Mouse (Mus musculus): Measurements from ENCODE around the gene Nab2. TPM values are rescaled to one million over a fixed set of nuclear protein-coding genes. Genes with fewer than 3 reads are reported as not detected.

The Nab2 gene
- polyA plus RNA-seq, 1 experiment from 2014 or later = 5.7 TPM

DNA sequence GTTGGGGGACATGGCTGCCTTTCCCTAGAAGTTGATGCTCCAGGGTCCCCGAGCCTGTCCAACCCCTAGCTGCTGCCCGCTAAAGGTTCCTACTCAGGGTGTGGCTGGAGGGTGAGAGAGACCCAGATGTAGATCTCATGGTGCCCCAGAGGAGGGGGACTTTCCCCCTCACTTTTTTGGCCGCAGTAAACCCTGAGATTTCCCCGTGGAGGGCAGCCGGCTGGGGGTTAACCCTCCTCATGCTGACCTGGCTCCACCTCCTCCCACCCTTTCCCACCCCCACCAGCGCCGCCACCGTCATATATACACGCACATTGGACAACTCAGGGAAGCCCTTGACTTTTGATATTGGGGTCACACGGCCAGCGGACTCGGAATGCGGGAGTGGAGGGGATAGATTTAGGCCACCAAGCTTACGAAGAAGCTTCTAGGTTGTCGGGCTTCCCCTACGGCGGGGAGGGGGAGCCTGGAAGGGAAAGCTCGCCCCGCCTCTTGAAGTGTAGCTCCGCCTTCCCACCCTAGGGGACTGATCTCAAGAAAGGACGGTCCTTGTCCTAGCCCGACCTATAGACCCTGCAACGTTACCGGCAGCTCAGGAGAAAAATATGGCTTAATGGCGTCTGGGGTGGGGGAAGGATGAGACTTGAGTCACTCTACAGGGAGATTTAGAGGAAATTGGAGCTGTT is 24.7 kb downstream of the Nab2 start:
- DNase-seq (ENCODE audit: low spot score) = peak; percentile 75
- peak; percentile 70 for ATAC-seq (replicated peaks; ENCODE audit: low FRiP score)

DNA sequence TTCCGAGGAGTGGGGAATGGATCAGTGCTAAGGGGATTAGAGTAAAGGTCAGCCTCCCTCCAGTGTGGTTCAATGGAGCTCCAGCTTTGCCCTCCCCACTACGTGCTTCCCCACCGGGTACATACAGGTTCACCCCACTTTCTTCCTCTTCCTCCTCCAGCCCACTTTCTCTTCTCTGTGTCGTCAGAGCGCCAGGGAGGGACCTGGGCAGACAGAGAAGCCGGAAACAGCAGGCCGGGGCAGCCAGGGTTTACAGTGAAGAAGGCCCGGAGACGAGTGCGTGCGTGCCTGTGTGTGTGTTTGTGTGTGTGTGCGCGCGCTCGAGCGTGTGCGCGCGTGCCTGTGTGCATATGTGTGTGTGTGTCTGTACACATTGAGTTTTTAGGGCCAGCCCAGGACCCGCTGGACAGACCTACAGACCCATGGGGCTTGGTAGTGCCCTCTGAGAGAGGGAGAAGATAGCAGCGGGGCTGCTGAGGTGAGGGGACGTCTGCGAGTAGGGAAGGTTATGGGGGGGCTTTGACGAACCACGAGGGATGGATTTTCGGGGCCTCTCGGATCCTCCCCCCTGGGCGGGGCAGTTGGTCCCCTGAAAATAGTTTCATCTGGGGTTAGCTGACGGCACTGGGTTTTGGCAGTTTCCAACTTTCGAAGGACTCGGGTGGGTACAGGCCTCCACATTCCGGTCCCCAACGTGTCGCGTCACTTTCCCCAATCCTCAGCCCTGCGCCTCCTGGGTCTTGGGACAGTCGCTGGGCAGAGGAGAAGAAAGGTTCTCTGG is 25.4 kb downstream of the Nab2 start, which contains the start of gene Stat6:
Stat6 (plus strand) TSS at position 215 of the 781 bp plus-strand sequence.
- peak within 1 kb of the TSS; percentile 81 for H3K27ac ChIP-seq (ENCODE audit: low read depth, low read length)
- peak; percentile 80 for DNase-seq (ENCODE audit: low spot score)
- 2% methylated on average over 37 of the region's 37 CpGs for WGBS
- no peaks in the 10 kb centered on the region for H3K36me3 ChIP-seq (ENCODE audit: control insufficient read depth, insufficient read depth, low read length)
- H3K4me3 ChIP-seq (ENCODE audit: low read depth, low read length) = peak within 1 kb of the TSS; percentile 66
- H3K9ac ChIP-seq (ENCODE audit: low read depth, low read length) = peak within 1 kb of the TSS; percentile 78
- peak within 1 kb of the TSS; percentile 86 for H3K4me2 ChIP-seq
- ATAC-seq (replicated peaks; ENCODE audit: low FRiP score) = peak; percentile 81
- no peaks in the 10 kb centered on the region for H3K27me3 ChIP-seq (replicated peaks; ENCODE audit: control insufficient read depth, insufficient read depth, low read length)
- H3K9me3 ChIP-seq (ENCODE audit: control insufficient read depth, low read length) = no peaks in the 10 kb centered on the region
- H3K4me1 ChIP-seq (replicated peaks; ENCODE audit: control insufficient read depth, insufficient read depth, low read length) = peaks cover 15% of the 10 kb centered on the region

More for the DNA sequence above, 24.7 kb downstream of the Nab2 start:
- Histone ChIP-seq H3K36me3 (ENCODE audit: control insufficient read depth, insufficient read depth, low read length) (no peaks in the 10 kb centered on the region; the same call in 1 of the 2 replicates), H3K4me3 (ENCODE audit: low read depth, low read length) (peak overlapping the region; percentile 66), H3K4me2 (peak overlapping the region; percentile 86), H3K4me1 (replicated peaks; ENCODE audit: control insufficient read depth, insufficient read depth, low read length) (peaks cover 15% of the 10 kb centered on the region), H3K9me3 (ENCODE audit: control insufficient read depth, low read length) (no peaks in the 10 kb centered on the region), H3K27me3 (replicated peaks; ENCODE audit: control insufficient read depth, insufficient read depth, low read length) (no peaks in the 10 kb centered on the region), H3K9ac (ENCODE audit: low read depth, low read length) (peak overlapping the region; percentile 78), H3K27ac (ENCODE audit: low read depth, low read length) (peak overlapping the region; percentile 81)
- WGBS = under 1% methylated on average over 25 of the region's 25 CpGs

DNA sequence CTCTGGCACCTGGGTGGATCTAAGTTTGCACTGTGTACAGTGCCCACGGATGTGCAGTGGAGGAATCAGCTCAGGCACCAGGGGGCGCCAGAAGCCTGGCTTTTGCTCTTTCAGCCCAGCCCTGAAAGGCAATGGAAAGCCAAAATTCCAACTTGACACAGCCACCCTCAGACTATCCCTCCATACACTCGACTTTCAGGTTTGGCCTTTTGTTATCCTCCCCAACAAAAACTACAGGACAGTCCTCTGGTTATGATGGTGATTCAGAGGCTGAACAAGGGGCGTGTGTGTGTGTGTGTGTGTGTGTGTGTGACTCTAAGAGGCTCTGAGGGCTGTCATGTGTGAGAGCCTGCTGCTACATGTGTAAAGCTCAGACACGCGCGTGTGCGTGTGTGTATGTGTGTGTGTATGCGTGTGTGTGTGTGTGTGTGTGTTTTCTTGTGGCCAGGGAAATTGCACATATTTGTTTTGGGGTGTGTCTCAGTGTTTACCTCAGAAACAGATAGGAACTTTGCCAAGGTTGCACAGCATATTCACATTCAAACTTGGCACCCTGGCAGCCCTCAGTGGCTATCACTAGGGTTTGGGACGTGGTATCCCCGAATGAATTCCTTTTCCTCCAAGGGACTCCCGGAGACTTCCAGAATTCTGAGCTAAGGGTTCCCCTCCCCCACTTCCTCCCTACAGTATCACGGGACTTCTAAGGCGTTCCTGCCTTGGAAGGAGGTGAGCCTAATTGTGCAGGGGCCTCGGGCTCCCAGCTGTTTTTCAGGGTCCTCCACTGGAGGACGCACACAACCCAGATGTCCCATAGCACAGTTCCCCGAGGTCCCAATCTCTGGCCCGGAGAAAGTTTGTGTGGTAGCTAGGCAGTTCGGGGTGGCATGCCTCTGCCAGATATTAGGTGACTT is 26.3 kb downstream of the Nab2 start:
- no peaks in the 10 kb centered on the region for H3K27me3 ChIP-seq (replicated peaks; ENCODE audit: control insufficient read depth, insufficient read depth, low read length)
- H3K4me3 ChIP-seq (ENCODE audit: low read depth, low read length) = peak overlapping the region; percentile 66
- ATAC-seq (replicated peaks; ENCODE audit: low FRiP score) = peak; percentile 66
- peaks cover 15% of the 10 kb centered on the region for H3K4me1 ChIP-seq (replicated peaks; ENCODE audit: control insufficient read depth, insufficient read depth, low read length)
- H3K27ac ChIP-seq (ENCODE audit: low read depth, low read length) = peak overlapping the region; percentile 81
- DNase-seq (ENCODE audit: low spot score) = peak; percentile 73
- no peaks in the 10 kb centered on the region for H3K36me3 ChIP-seq (ENCODE audit: control insufficient read depth, insufficient read depth, low read length)
- 5% methylated on average over 19 of the region's 19 CpGs for WGBS
- peak overlapping the region; percentile 86 for H3K4me2 ChIP-seq
- H3K9me3 ChIP-seq (ENCODE audit: control insufficient read depth, low read length) = no peaks in the 10 kb centered on the region
- peak overlapping the region; percentile 78 for H3K9ac ChIP-seq (ENCODE audit: low read depth, low read length)

DNA sequence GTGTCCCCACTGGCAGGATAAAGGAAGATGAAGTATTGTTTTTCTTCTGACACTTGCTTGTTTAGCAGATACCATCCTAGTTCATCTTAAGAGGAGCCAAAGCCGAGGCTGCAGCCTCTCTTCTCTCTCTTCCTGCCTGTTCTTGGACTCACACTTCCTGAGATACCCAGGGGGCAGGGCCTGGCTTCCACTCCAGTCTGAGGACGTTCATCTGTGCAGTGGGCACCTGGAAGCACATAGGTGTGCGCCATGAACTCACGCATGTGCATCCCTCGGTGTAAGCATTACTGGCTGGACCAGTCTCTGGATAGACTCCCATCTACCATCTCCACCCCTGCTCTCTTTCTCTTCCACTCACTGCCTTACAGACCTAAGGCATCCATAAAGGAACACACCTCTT is 27.9 kb downstream of the Nab2 start:
- Histone ChIP-seq H3K27me3 (replicated peaks; ENCODE audit: control insufficient read depth, insufficient read depth, low read length) (no peaks in the 10 kb centered on the region), H3K9ac (ENCODE audit: low read depth, low read length) (no peak overlapping the region), H3K36me3 (ENCODE audit: control insufficient read depth, insufficient read depth, low read length) (no peaks in the 10 kb centered on the region), H3K4me3 (ENCODE audit: low read depth, low read length) (no peak overlapping the region), H3K4me1 (replicated peaks; ENCODE audit: control insufficient read depth, insufficient read depth, low read length) (peaks cover 15% of the 10 kb centered on the region), H3K27ac (ENCODE audit: low read depth, low read length) (no peak overlapping the region), H3K9me3 (ENCODE audit: control insufficient read depth, low read length) (no peaks in the 10 kb centered on the region), H3K4me2 (no peak overlapping the region)
- no peak for ATAC-seq (replicated peaks; ENCODE audit: low FRiP score)
- DNase-seq (ENCODE audit: low spot score) = no peak
- 63% methylated on average over 5 of the region's 5 CpGs for WGBS

DNA sequence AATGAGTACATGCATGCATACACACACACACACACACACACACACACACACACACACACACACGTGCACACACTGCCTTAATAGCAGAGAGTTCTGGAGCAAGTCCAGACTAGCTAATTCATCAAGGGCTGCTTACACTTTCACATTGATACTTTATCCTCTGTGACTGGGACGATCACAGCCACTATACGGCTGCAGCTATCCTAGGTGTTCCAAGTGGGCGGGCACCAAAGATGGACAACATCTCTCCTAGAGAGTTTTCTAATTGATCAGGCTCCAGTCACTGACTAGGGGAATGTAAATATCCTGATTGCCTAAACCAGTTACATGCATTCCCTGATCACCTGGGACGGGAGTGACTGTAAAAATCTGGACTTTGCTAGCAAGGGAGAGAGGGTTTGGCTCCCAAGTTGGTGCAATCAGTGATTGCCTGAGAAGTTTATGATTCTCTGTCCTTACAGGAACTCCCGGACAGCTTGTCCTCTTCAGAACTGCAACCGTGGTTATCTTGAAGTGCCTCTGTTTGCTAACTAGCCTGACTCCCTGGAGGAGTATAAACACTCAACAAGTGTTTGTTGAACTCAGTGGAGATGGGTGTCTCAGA is 35.6 kb downstream of the Nab2 start:
- H3K36me3 ChIP-seq (ENCODE audit: control insufficient read depth, insufficient read depth, low read length) = no peaks in the 10 kb centered on the region
- DNase-seq (ENCODE audit: low spot score) = no peak
- ATAC-seq (replicated peaks; ENCODE audit: low FRiP score) = no peak
- H3K9me3 ChIP-seq (ENCODE audit: control insufficient read depth, low read length) = no peaks in the 10 kb centered on the region
- H3K4me3 ChIP-seq (ENCODE audit: low read depth, low read length) = no peak overlapping the region
- no peaks in the 10 kb centered on the region for H3K4me1 ChIP-seq (replicated peaks; ENCODE audit: control insufficient read depth, insufficient read depth, low read length)
- H3K4me2 ChIP-seq = no peak overlapping the region
- no peak overlapping the region for H3K9ac ChIP-seq (ENCODE audit: low read depth, low read length)
- H3K27me3 ChIP-seq (replicated peaks; ENCODE audit: control insufficient read depth, insufficient read depth, low read length) = no peaks in the 10 kb centered on the region
- no peak overlapping the region for H3K27ac ChIP-seq (ENCODE audit: low read depth, low read length)
- WGBS = 52% methylated on average over 7 of the region's 7 CpGs

DNA sequence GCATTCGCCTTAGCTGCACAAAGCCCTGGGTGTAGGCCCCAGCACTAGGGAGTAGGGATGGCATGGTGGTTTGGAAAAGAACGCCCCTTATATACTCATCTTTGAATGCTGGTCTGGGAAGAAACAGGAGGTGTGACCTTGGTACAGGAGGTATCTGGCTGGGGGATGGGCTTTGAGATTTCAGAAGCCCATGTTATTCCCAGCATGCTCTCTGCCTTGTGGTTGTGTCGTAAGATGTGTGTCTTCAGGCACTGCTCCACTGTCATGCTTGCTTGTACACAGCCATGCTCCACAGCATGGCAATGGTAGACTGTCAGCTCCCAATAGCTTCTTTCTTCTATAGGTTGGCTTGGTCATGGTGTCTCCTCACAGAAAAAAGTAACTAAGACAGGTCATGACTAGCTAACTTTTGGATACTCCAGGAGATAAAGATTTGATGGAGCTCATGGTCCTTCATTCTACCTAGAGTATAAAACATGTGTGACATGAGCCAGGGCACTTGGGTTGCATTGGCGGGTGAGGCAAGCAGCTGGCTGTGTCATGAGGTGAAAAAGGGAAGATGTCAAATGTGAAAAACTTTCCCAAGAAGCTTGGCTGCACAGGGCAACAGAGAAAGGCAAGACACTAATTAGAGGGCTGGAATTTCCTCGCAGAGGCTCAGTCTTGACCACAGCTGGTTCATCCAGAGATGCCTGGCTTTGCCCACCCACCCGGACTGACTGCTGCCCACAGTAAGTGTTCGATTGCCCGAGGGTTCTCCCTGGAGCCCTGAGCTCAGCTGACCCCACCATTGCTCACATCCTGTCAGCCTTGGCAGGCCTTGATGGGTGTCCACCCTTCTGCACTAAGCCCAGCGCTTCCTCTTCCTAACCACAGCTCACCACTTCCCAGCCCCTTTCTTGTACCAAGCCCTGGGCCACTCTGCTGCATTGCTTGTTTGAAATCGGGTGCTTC is 36.8 kb downstream of the Nab2 start:
- no peak overlapping the region for H3K4me2 ChIP-seq
- H3K9me3 ChIP-seq (ENCODE audit: control insufficient read depth, low read length) = peaks cover 4% of the 10 kb centered on the region
- H3K27ac ChIP-seq (ENCODE audit: low read depth, low read length) = no peak overlapping the region
- no peak overlapping the region for H3K9ac ChIP-seq (ENCODE audit: low read depth, low read length)
- WGBS = 61% methylated on average over 10 of the region's 10 CpGs
- H3K4me3 ChIP-seq (ENCODE audit: low read depth, low read length) = no peak overlapping the region
- H3K36me3 ChIP-seq (ENCODE audit: control insufficient read depth, insufficient read depth, low read length) = no peaks in the 10 kb centered on the region
- DNase-seq (ENCODE audit: low spot score) (no peak), ATAC-seq (replicated peaks; ENCODE audit: low FRiP score) (no peak)
- H3K27me3 ChIP-seq (replicated peaks; ENCODE audit: control insufficient read depth, insufficient read depth, low read length) = no peaks in the 10 kb centered on the region
- no peaks in the 10 kb centered on the region for H3K4me1 ChIP-seq (replicated peaks; ENCODE audit: control insufficient read depth, insufficient read depth, low read length)

GRCm38 (mm10) chr10:127626433-127626832 is 41.9 kb downstream of the Nab2 start:
- H3K36me3 ChIP-seq (ENCODE audit: control insufficient read depth, insufficient read depth, low read length) = no peaks in the 10 kb centered on the region
- H3K4me1 ChIP-seq (replicated peaks; ENCODE audit: control insufficient read depth, insufficient read depth, low read length) = peaks cover 6% of the 10 kb centered on the region; the same call in 1 of the 2 replicates
- 83% methylated on average over 3 of the region's 3 CpGs for WGBS
- peaks cover 4% of the 10 kb centered on the region; the same call in 1 of the 2 replicates for H3K27me3 ChIP-seq (replicated peaks; ENCODE audit: control insufficient read depth, insufficient read depth, low read length)
- no peak overlapping the region for H3K9ac ChIP-seq (ENCODE audit: low read depth, low read length)
- no peak overlapping the region for H3K4me3 ChIP-seq (ENCODE audit: low read depth, low read length)
- no peak overlapping the region for H3K27ac ChIP-seq (ENCODE audit: low read depth, low read length)
- DNase-seq (ENCODE audit: low spot score) (no peak), ATAC-seq (replicated peaks; ENCODE audit: low FRiP score) (no peak)
- peaks cover 7% of the 10 kb centered on the region for H3K9me3 ChIP-seq (ENCODE audit: control insufficient read depth, low read length)
- H3K4me2 ChIP-seq = no peak overlapping the region
